Mouse (Mus musculus) bone marrow macrophage, adult 2 months (primary cell): ENCODE data around the gene Ap2s1.

Source experiments
- CTCF ChIP-seq: IDR thresholded peaks from 2 replicates; pipeline ENCODE4 v1.5.1; 2012; ENCODE audit warnings: low read depth, mild to moderate bottlenecking, low read length, moderate library complexity
- POLR2A ChIP-seq: IDR thresholded peaks from 2 replicates; pipeline ENCODE4 v1.6.1; 2012; ENCODE audit warnings: mild to moderate bottlenecking, low read depth, low read length, borderline replicate concordance

DNA sequence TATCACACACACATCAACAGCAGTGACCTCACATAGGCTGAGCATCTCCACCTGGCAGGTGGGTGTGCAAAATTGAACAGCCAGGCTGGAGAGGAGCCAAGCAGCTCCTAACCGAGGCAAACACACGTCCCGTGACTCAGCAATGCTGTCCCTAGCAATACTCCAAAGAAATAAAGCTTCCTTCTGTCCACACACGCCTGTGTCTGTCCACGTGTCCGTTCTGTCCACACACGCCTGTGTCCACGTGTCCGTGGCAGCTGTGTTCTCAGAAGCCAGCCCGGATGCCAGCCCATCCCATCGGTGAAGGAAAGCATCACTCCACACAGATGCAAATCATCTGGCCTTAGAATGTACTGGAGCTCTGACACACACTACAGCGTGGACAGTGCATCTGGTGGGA, 13.8 kb downstream of the Ap2s1 start:
- TF ChIP-seq CTCF (no peak), POLR2A (no peak)
